Mouse (Mus musculus): ENCODE data around the gene Cdh18. TPM values are rescaled to one million over a fixed set of nuclear protein-coding genes. Genes with fewer than 3 reads are reported as not detected.
"Not testable (repeated sequence)": the region's sequence is repeated elsewhere in the genome, so short reads cannot be mapped to it uniquely, and the experiment has no call there.

The Cdh18 gene
- total RNA-seq, 2 experiments from 2014 or later, result 9.3 to 9.4 TPM

DNA sequence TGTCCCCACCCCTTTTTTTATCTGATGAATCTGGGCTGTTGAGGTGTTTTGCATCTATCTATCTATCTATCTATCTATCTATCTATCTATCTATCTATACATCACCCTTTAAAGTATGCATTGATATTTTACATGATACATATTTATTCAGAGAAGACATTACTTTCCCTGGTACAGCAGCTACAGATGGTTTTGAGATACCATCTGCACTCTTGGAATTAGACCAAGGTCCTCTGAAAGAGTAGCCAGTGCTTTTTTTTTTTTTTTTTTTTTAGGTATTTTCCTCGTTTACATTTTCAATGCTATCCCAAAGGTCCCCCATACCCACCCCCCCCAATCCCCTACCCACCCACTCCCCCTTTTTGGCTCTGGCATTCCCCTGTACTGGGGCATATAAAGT lies 594.1 kb downstream of the Cdh18 start:
- DNase-seq (ENCODE audit: extremely low spot score in 1 of 2, low spot score in 1 of 2), result not testable (repeated sequence)

DNA sequence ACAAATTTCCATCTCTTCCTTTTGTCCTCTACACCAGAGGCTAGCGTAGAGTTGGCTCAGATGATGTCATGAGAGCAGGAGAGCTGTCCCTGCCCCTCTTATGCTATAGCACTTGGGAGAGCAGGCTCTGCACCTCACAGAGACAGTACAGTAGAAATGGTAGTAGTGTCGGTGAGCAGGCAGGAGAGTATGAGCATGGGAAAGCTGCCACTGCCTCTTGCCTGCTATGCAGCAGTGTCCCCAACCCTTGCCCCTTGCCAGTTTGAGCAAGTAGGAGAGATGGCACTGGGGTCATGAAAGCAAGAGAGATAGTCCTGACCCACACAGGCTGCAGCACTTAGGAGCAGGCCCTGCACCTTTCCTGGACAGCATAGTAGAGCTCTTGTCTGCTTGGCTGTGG lies 607.1 kb downstream of the Cdh18 start:
- no peak for DNase-seq (ENCODE audit: extremely low spot score in 1 of 2, low spot score in 1 of 2)

DNA sequence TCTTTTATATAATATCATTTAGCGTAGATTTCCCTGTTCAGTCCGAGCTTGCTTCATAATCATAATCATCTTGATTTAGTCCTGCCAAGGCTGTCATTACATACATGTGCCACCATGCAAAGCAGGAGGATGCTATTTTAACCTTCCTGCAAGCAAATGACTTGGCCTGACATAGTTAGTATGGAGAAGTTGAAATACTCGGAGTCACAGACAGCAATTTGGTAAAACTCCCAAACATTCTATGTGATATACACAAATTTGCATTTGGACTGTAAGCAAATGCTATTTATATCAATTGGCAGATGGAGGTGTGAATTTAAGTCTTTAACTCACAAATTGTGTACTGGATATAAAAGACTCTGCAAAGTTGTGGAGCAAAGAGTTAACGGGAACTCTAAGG lies 616.0 kb downstream of the Cdh18 start:
- DNase-seq (ENCODE audit: extremely low spot score in 1 of 2, low spot score in 1 of 2), result no peak

DNA sequence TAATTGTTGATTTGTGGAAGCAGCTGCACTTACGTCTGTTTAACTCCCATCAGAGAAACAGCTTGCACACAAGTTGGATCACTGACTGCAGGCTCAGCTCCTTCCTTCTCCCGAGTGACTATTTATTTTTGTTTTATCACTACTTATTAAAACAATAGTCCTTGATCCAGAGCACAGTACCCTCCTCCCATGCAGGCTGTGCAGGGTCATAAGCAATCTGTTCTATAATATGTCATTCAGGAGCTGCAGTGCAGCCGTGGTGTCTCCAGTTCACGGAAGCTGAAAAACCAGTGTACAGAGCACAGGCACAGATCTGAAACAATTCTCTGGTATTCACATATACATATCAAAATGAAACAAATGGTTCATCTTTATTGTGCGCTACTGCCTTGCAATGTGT lies 625.8 kb downstream of the Cdh18 start:
- no peak for DNase-seq (ENCODE audit: extremely low spot score in 1 of 2, low spot score in 1 of 2)

- no peak for DNase-seq (ENCODE audit: extremely low spot score in 1 of 2, low spot score in 1 of 2)
Observed at GRCm38 (mm10) chr15:23212068-23212467, 663.2 kb downstream of the Cdh18 start.

DNA sequence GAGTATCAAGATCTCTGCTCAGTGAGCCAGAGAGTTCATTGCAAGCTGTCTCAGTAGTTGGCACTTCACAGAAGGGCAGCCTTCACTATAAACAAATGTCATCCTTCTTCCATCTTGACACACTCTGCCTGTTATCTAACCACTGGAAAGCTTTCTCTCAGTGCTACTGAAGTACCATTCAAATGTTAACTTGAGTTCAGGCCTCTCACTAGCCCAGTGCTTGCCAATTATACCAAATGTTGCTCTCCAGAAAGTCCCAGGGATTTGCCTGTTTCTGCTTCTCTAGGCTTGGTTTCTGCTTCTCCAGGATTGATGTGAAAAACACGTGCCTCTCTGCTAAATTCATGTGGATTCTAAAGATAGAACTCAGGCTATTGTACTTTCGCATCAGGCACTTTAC lies 681.8 kb downstream of the Cdh18 start:
- no peak for DNase-seq (ENCODE audit: extremely low spot score in 1 of 2, low spot score in 1 of 2)

GRCm38 (mm10) chr15:23257751-23258440 lies 709.1 kb downstream of the Cdh18 start:
- DNase-seq (ENCODE audit: extremely low spot score in 1 of 2, low spot score in 1 of 2), result no peak

DNA sequence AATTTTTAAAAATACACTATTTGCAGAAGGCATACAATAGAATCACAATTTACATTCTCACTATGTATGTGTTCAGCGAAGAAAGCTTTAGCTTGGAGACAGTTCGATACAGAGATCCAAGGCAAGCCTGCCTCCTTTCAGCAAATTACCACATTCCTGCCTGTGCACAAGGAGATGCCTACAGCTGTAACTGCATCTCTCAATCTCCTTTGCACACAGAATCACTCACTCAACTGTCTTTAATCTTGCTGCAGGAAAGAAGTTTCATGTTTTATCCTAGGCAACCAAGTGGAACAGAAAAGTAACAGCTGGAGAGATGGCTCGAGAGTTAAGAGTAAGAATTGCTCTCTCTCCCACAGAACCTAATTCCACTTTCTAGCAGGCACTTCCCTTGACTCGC lies 729.6 kb downstream of the Cdh18 start:
- DNase-seq (ENCODE audit: extremely low spot score in 1 of 2, low spot score in 1 of 2), result no peak

- no peak for DNase-seq (ENCODE audit: extremely low spot score in 1 of 2, low spot score in 1 of 2)
Observed at GRCm38 (mm10) chr15:23305018-23305417, 756.2 kb downstream of the Cdh18 start.

- no peak for DNase-seq (ENCODE audit: extremely low spot score in 1 of 2, low spot score in 1 of 2)
Observed at GRCm38 (mm10) chr15:23316766-23317165, 767.9 kb downstream of the Cdh18 start.

DNA sequence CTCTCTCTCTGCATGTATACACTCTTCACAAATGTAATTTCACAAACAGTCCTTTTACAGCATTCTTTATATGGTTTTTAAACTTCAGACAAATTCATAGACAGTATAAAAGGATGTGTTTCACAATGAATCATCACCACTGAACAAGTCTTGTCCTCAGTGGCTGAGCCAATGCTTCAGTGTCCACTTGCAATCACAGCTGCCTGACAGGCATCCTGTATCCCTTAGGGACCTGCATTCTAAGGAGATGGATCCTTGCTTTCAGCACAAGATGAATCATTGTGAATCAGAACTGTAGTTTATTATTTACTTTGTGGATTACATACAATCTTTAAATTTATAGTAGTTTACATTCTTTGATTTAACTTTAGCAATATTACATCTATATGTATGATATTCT lies 768.6 kb downstream of the Cdh18 start:
- DNase-seq (ENCODE audit: extremely low spot score in 1 of 2, low spot score in 1 of 2), result no peak

DNA sequence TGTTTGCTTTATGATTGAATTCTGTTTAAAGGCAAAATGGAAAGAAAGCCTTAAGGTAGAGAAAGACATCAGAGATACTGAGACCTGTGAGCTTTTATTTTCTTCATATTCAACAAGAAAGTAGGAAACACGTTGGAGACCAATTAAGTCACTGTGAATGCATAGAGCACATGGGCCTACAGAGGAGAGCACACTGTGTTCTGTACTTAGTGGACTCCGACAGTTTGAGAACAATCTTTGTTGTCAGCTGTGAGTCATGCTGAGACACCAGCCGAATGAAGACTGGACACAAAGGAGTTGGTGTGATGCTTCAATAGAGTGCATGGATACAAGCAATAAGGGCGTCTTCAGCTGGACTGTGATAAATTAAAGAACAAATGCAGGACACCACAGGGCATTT lies 791.5 kb downstream of the Cdh18 start:
- not testable (repeated sequence) for DNase-seq (ENCODE audit: extremely low spot score in 1 of 2, low spot score in 1 of 2)

DNA sequence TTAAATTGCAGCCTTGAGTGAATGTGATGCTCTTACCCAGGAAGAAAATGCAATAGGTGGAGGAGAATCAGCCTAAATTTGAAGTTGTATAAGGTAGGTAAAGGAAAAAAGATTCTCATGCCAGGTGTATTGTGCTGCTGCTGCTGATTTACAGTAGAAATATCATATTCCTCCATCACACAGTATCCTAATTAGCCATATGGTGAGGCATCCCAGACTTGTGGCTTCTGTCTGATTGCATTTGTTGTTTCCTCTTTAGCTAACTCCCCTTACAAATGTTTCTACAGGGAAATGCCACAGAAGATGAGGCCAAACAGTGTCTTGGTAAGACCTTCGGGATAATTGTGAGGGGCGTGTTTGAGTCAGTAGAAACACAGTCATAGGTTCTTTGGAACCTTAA lies 802.3 kb downstream of the Cdh18 start:
- DNase-seq (ENCODE audit: extremely low spot score in 1 of 2, low spot score in 1 of 2), result no peak

DNA sequence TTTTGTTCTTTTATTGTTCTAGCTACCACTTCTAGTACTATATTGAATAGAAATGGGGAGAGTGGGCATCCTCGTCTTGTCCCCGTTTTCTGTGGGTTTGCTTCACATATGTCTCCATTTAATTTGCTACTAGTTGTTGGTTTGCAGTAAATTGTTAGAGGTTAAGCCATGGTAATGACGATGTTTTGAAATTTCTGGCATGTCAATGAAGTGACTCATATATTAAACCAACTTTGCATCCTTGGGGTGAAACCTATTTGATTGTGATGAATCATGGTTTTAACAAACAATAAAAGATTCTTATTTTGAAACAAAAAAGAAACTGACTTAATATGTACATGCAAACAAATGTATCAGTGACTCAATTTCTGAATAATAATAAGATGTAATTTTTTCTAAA lies 817.5 kb downstream of the Cdh18 start:
- no peak for DNase-seq (ENCODE audit: extremely low spot score in 1 of 2, low spot score in 1 of 2)

- no peak for DNase-seq (ENCODE audit: extremely low spot score in 1 of 2, low spot score in 1 of 2)
Observed at GRCm38 (mm10) chr15:23367712-23368111, 818.9 kb downstream of the Cdh18 start.

GRCm38 (mm10) chr15:23378016-23378750 lies 829.4 kb downstream of the Cdh18 start:
- no peak for DNase-seq (ENCODE audit: extremely low spot score in 1 of 2, low spot score in 1 of 2)

DNA sequence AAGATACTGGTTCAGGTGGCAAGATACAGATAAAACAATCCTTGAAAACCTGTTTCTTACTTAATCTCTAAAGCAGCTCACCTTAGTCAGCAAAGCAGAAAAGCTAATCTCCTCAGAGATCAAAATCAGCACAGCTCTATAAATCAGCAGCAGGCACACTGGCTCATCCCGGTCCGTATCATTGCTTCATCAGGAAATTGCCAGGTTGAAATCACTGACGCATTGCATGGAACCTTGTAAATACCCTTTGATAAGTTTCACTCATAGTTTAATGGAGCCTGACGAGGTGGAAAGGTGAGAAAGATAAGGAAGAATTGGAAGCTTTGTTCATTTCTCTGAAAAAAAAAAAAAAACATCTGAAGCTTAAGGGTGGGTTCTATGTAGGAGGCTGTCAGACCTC lies 837.0 kb downstream of the Cdh18 start:
- DNase-seq (ENCODE audit: extremely low spot score in 1 of 2, low spot score in 1 of 2), result no peak

GRCm38 (mm10) chr15:23396646-23397045 lies 847.8 kb downstream of the Cdh18 start:
- DNase-seq (ENCODE audit: extremely low spot score in 1 of 2, low spot score in 1 of 2), result no peak

DNA sequence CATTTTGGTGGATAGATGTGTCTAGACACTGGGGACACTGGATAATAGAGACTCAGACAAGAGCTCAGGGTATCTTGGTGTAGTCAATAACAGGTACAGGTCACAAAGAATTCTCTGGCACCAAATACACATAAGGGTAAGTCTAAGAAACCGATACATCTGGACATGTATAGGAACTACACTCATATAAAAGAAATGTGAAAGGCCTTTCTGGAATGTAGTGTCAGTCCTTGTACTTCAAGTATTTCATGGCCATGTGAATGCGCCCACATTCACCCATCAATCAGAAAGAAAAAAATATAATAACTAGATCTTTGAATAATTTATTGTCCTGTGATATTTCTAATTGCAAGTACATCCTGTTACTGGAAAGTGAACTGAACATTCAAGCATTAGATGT lies 855.0 kb downstream of the Cdh18 start:
- DNase-seq (ENCODE audit: extremely low spot score in 1 of 2, low spot score in 1 of 2), result no peak

DNA sequence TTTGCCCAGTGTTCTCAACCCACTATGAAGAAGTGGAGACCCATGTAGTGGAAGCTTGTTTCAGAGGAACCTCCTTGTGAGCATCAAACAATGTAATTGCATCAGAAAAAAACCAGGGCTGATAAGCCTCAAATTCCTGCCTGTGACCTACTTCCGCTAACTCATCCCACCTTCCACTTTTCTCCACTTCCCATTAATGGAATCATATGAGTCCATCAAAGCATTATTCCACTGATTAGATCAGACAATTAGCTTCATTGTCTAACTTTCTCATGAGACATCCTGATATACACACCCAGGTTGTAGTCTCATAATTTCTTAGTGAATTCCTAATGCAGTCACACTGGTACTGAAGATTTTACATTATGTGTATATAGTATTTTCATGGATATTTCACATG lies 859.4 kb downstream of the Cdh18 start:
- no peak for DNase-seq (ENCODE audit: extremely low spot score in 1 of 2, low spot score in 1 of 2)

- DNase-seq (ENCODE audit: extremely low spot score in 1 of 2, low spot score in 1 of 2), result no peak
Observed at GRCm38 (mm10) chr15:23416450-23417080, 867.7 kb downstream of the Cdh18 start.

GRCm38 (mm10) chr15:23418158-23418557 lies 869.3 kb downstream of the Cdh18 start:
- no peak for DNase-seq (ENCODE audit: extremely low spot score in 1 of 2, low spot score in 1 of 2)
